Mouse (Mus musculus) kidney, embryonic 16.5 days (tissue): ENCODE results near the gene Gpatch8. TPM values are rescaled to one million over a fixed set of nuclear protein-coding genes. Genes with fewer than 3 reads are reported as not detected.
A peak's percentile ranks its signal among the peaks of the same experiment; 100 is the strongest.
"Not testable (repeated sequence)": the region's sequence is repeated elsewhere in the genome, so short reads cannot be mapped to it uniquely, and the experiment has no call there.

Experiments used
- ATAC-seq: fragments of 200-750 bp; cut with Nextera tagmentation; 2 replicates; pipeline ENCODE4 v1.8.0; 2017; ENCODE audit warnings: moderate TSS enrichment; ENCODE audit not compliant: low FRiP score, low TSS enrichment
- H3K27ac ChIP-seq: fragments of 300-500 bp; sonication (generic); 2 replicates; pipeline ENCODE4 v1.5.1; 2014; ENCODE audit warnings: low read length
- H3K27me3 ChIP-seq: fragments of 300-500 bp; sonication (generic); 2 replicates; pipeline ENCODE4 v1.6.1; 2014; ENCODE audit warnings: low read length, control low read depth, mixed read lengths; ENCODE audit not compliant: insufficient read depth
- H3K36me3 ChIP-seq: fragments of 300-500 bp; sonication (generic); 2 replicates; pipeline ENCODE4 v1.6.1; 2014; ENCODE audit warnings: low read length, control low read depth, mixed read lengths; ENCODE audit not compliant: insufficient read depth
- H3K4me1 ChIP-seq: fragments of 300-500 bp; sonication (generic); 2 replicates; pipeline ENCODE4 v1.6.1; 2014; ENCODE audit warnings: low read length, control low read depth, mixed read lengths; ENCODE audit not compliant: insufficient read depth
- H3K4me2 ChIP-seq: fragments of 300-500 bp; sonication (generic); replicated peaks from 2 replicates; pipeline ENCODE4 v1.6.1; 2014; ENCODE audit warnings: low read depth, low read length
- H3K4me3 ChIP-seq: fragments of 300-500 bp; sonication (generic); 2 replicates; pipeline ENCODE4 v1.5.1; 2014; ENCODE audit warnings: mild to moderate bottlenecking, low read length
- H3K9ac ChIP-seq: fragments of 300-500 bp; sonication (generic); replicated peaks from 2 replicates; pipeline ENCODE4 v1.6.1; 2014; ENCODE audit warnings: low read length
- H3K9me3 ChIP-seq: fragments of 300-500 bp; sonication (generic); 2 replicates; pipeline ENCODE4 v1.6.1; 2016; ENCODE audit warnings: low read length, control low read depth
- whole genome bisulfite sequencing: fragments of 180-500 bp; shearing (Covaris S2); extraction: QIAGEN DNeasy Blood & Tissue Kit; methylation state at CpG from one replicate; pipeline ENCODE4 v1.1.7; 2014; 5-methylcytosine and 5-hydroxymethylcytosine counted together
- polyA plus RNA-seq: library from polyadenylated mRNA; unstranded; fragments of >200 nt; fragmentation: Nextera tagmentation; extraction: Ambion mirVana; gene quantifications from 2 replicates; pipeline ENCODE4 v1.2.1, GENCODE M21; 2015

Gene Gpatch8
- polyA plus RNA-seq, 1 experiment from 2014 or later: 47.5 TPM

DNA sequence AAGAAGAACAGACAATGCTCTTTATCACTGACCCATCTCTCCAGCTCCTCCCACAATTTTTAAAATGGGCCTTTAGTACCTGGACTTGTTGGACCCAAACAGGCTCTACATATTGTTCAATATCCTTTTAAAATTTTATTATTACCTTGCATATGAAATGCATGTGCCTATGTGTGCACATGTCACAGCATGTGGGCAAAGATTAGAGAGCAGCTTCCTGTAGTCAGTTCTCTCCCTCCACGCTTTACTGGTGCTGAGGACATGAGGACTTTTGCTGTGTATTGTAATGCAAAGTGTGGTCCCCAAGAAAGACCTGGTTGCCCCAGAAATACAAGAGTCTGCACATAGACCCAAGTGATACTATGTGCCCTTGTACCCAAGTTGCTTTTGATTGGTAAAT, 18.8 kb upstream of the Gpatch8 start:
- Histone ChIP-seq H3K9ac (no peak overlapping the region), H3K27ac (no peak overlapping the region)
- ATAC-seq: no peak

DNA sequence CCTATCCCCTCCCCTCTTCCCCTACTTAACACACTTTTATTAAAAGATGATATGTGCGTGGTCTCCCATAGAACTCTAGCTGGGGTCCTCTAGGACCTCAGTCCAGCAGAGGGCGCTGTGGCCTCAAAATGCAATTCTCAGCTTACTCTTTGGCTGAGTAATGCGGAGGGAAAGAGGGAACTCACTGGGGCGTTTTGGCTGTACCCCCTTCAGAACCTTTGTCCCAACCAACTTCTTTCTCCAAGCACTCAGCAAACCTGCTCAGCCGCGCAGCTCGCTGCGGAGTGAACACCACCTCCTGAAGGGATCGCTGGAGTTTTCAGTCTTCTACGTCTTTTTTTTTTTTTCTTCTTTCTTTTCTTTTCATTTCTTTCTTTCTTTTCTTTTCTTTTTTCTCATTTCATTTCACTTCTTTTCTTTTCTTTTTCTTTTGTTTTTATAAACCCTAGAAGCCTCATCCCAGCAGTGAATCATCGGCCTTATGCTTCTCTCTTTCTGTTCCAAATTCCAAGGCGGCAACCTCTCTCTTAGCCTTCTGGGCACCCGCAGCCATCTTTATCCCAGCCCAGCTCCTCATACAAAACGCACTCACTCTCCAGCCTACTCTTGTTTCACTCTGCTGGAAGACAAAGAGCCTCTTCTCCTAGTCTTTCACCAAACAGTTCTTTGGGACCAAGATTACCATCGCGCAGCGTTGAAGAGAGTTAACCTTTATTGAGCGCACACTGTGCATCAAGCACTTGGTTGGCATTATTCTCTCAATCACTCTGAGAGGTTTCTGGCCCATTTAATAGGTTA, 16.9 kb upstream of the Gpatch8 start:
- Histone ChIP-seq H3K4me3 (peak overlapping the region; percentile 53), H3K27ac (no peak overlapping the region), H3K4me2 (peak overlapping the region; percentile 75), H3K9me3 (no peaks in the 10 kb centered on the region), H3K9ac (peak overlapping the region; percentile 75), H3K36me3 (no peaks in the 10 kb centered on the region), H3K4me1 (peaks cover 6% of the 10 kb centered on the region; the same call in 1 of the 2 replicates), H3K27me3 (no peaks in the 10 kb centered on the region)
- WGBS: 12% methylated on average over 18 of the region's 18 CpGs
- ATAC-seq: peak; percentile 90

More for the DNA sequence above, 18.8 kb upstream of the Gpatch8 start:
- no peaks in the 10 kb centered on the region for H3K9me3 ChIP-seq
- no peaks in the 10 kb centered on the region for H3K36me3 ChIP-seq
- H3K4me2 ChIP-seq: no peak overlapping the region
- H3K4me1 ChIP-seq: peaks cover 15% of the 10 kb centered on the region
- 82% methylated on average over 1 of the region's 1 CpGs for WGBS
- no peak overlapping the region for H3K4me3 ChIP-seq
- no peaks in the 10 kb centered on the region for H3K27me3 ChIP-seq

DNA sequence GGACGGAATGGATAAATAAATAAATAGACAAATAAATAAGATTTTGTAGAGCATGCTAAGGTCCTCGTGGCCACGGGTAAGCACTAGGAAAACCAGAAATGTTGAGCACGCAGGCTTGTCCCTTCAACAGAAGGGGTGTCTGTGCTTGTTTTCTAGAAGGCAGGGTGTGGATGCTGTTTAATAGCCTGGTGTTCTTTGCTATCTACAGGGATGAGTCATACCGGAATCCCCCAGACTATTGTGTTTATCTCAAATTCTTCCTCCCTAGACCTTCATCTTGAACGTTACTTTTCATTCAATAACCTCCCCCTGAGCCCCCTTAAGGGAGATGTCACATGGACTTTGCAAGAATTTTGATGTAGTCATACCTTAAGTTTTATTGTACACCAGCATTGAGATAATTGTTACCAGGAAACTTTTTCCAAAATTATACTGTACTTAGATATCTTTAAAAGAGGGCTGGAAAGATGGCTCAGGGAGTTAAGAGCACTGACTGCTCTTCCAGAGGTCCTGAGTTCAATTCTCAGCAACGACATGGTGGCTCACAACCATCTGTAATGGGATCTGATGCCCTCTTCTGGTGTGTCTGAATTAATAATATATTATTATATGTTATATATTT, 12.7 kb upstream of the Gpatch8 start:
- Histone ChIP-seq H3K9me3 (no peaks in the 10 kb centered on the region), H3K9ac (no peak overlapping the region), H3K27me3 (no peaks in the 10 kb centered on the region), H3K4me2 (no peak overlapping the region), H3K27ac (no peak overlapping the region), H3K4me1 (peaks cover 5% of the 10 kb centered on the region; the same call in 1 of the 2 replicates), H3K4me3 (no peak overlapping the region), H3K36me3 (no peaks in the 10 kb centered on the region)
- no peak for ATAC-seq
- WGBS: 72% methylated on average over 7 of the region's 7 CpGs

DNA sequence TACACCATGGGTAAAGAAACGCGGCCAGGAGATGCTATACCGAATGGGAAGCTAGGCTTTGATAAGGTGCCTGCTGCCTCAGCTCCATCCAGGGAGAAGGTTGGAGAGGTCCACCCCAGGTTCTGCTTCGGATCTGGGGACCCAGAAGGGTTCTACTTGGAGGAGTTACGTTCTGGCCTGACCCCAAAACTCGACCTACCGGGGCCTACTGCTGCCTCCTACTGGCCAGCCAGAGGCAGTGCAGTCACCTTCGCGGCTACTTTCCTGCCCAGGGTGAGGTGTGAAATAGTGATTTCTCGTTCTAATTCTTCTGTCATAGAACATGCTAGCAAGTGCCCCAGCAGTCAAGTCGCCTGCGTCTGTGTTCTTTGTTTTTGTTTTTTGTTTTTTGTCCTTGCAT, 12.0 kb upstream of the Gpatch8 start:
- 77% methylated on average over 12 of the region's 12 CpGs for WGBS

DNA sequence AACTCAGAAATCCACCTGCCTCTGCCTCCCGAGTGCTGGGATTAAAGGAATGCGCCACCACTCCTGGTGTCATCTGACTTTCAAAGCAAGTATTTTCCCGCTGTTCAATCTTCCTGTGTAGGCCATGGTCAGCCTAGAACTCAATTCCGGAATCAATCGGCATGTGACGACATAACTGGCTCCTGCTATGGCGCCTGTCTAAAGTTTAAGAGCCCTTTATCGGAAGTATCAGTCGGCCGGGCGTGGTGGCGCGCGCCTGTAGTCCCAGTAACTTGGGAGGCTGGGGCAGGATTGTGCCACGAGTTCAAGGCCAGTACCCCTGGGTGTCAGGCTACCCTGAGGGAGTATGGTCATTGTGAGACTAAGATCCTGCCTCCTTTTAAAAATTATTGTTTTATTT, 11.5 kb upstream of the Gpatch8 start:
- no peak for ATAC-seq
- WGBS: 97% methylated on average over 15 of the region's 15 CpGs

More for the DNA sequence above, 12.0 kb upstream of the Gpatch8 start:
- Histone ChIP-seq H3K4me1 (peaks cover under 1% of the 10 kb centered on the region; the same call in 1 of the 2 replicates), H3K9ac (no peak overlapping the region), H3K27ac (no peak overlapping the region), H3K27me3 (no peaks in the 10 kb centered on the region), H3K9me3 (no peaks in the 10 kb centered on the region), H3K36me3 (no peaks in the 10 kb centered on the region), H3K4me3 (no peak overlapping the region), H3K4me2 (no peak overlapping the region)
- ATAC-seq: no peak

DNA sequence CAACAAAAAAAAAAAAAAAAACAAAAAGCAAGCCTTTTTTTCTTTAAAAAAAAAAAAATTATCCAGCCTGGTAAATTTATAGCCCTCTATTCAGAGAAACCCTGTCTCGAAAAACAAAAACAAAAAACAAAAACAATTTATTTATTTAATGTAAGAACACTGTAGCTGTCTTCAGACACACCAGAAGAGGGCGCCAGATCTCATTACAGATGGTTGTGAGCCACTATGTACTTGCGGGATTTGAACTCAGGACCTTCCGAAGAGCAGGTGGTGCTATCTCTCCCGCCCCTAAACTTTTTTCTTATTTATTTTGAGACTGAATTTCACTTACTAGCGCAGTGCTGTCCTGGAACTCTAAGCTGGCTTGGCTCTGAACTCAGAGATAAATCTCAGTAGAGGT, 11.0 kb upstream of the Gpatch8 start:
- WGBS: 88% methylated on average over 6 of the region's 6 CpGs
- Histone ChIP-seq H3K27me3 (no peaks in the 10 kb centered on the region), H3K9ac (no peak overlapping the region), H3K4me3 (no peak overlapping the region), H3K36me3 (no peaks in the 10 kb centered on the region), H3K4me1 (no peaks in the 10 kb centered on the region), H3K9me3 (no peaks in the 10 kb centered on the region), H3K27ac (no peak overlapping the region), H3K4me2 (no peak overlapping the region)
- no peak for ATAC-seq

More for the DNA sequence above, 11.5 kb upstream of the Gpatch8 start:
- Histone ChIP-seq H3K9ac (no peak overlapping the region), H3K4me3 (no peak overlapping the region), H3K4me2 (no peak overlapping the region), H3K27ac (no peak overlapping the region), H3K4me1 (no peaks in the 10 kb centered on the region), H3K27me3 (no peaks in the 10 kb centered on the region), H3K36me3 (no peaks in the 10 kb centered on the region), H3K9me3 (no peaks in the 10 kb centered on the region)

DNA sequence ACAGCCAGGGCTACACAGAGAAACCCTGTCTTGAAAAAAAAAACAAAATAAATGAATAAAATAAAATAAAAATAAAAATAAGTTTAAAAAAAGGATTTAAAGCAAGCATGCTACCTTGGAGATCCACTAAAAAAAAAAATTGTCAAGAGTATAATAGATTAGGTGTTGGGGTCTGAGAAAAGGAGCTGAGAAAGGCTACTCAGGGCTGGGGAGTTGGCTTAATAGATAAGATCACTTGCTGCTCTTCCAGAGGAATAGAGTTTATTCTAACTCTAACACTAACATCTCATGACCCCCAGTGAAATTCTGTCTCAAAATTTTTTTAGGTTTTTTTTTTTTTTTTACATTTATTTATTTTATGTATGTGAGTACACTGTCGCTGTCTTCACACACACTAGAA, 10.1 kb upstream of the Gpatch8 start:
- no peaks in the 10 kb centered on the region for H3K36me3 ChIP-seq
- no peaks in the 10 kb centered on the region for H3K27me3 ChIP-seq
- no peak overlapping the region for H3K4me3 ChIP-seq
- H3K9ac ChIP-seq: no peak overlapping the region
- H3K4me1 ChIP-seq: no peaks in the 10 kb centered on the region
- ATAC-seq: no peak
- no peak overlapping the region for H3K27ac ChIP-seq
- H3K9me3 ChIP-seq: no peaks in the 10 kb centered on the region
- no peak overlapping the region for H3K4me2 ChIP-seq
- WGBS: 96% methylated on average over 1 of the region's 1 CpGs

DNA sequence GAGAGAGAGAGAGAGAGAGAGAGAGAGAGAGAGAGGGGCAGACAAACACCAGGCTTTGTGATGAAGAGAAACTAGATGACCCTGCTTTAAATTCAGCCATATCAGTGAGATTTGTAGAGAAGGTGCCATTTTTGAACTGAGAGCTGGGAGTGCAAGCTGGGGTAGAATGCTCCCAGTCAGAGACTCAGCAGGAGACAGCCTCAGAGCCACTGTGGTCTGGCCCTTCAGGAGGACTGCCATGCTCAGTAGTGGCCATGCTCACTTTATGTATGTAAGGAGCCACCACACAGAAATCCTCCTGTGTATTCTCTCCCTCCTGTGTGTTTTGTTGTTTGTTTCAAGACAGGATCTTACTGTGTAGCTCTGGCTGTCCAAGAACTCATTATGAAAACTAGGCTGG, 9.5 kb upstream of the Gpatch8 start:
- H3K27me3 ChIP-seq: no peaks in the 10 kb centered on the region
- H3K4me3 ChIP-seq: no peak overlapping the region
- no peak overlapping the region for H3K9ac ChIP-seq
- H3K4me1 ChIP-seq: no peaks in the 10 kb centered on the region
- H3K27ac ChIP-seq: no peak overlapping the region
- no peaks in the 10 kb centered on the region for H3K36me3 ChIP-seq
- no peaks in the 10 kb centered on the region for H3K9me3 ChIP-seq
- no peak for ATAC-seq
- H3K4me2 ChIP-seq: no peak overlapping the region

DNA sequence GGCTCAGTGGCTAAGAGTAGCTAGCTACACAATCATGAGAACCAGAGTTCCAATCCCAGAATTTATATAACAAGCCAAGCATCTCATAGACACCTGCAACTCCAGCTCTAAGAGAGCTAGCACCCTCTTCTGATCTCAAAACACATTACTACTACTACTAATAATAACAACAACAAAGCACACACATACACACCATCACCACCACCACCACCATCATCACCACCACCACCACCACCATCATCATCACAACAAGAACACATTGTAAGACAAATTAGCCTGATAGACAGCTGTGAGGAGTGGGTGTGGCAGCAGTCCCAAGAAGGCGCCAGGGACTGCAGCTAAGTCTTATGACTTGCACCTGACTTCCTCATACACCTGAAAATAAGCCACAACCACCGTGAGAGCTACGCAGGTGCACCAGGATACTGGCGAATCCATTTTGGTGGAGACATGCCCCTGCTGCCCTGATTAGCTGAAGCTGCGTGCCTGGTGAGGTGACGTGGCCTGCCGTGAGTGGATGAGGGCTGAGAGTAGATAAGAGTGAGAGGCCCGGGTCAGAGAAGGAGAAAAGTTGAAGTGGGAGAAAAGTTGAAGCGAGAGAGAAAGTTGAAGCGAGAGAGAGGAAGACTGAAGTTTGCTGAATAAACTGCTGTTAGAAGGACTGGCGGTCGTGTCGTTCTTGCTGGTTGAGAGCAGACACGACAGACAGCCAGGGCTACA, 8.9 kb upstream of the Gpatch8 start:
- WGBS: 83% methylated on average over 14 of the region's 14 CpGs
- not testable (repeated sequence) for H3K27me3 ChIP-seq, H3K9ac ChIP-seq, H3K4me3 ChIP-seq, H3K4me2 ChIP-seq, H3K4me1 ChIP-seq, H3K9me3 ChIP-seq, H3K27ac ChIP-seq, ATAC-seq, H3K36me3 ChIP-seq

DNA sequence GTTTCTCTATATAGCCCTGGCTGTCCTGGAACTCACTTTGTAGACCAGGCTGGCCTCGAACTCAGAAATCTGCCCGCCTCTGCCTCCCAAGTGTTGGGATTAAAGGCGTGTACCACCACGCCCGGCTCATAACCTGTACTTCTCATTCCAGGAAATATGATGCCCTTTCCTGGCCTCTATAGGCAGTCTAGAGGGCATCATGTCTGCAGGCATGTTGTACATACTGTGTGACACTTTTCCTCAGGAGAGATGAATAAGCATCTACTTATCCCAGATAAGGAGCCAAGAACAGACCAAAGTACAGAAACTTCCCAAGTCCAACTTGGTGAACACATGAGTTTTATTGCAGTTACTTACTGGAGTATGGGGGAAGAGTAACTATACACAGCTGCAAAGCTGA, 2.5 kb upstream of the Gpatch8 start:
- no peak overlapping the region for H3K27ac ChIP-seq
- peaks cover 17% of the 10 kb centered on the region for H3K4me1 ChIP-seq
- H3K36me3 ChIP-seq: no peaks in the 10 kb centered on the region
- H3K27me3 ChIP-seq: no peaks in the 10 kb centered on the region
- 91% methylated on average over 3 of the region's 5 CpGs for WGBS
- no peak for ATAC-seq
- no peak overlapping the region for H3K4me2 ChIP-seq
- H3K4me3 ChIP-seq: no peak overlapping the region
- H3K9ac ChIP-seq: no peak overlapping the region
- no peaks in the 10 kb centered on the region for H3K9me3 ChIP-seq
